Mouse (Mus musculus): ENCODE measurements at regions not wholly inside any gene's neighbourhood (a gene's known extent, or its start where the extent isn't known, plus 50 kb on each side); places are given as distances from the start of the nearest gene placed in this dataset.

DNA sequence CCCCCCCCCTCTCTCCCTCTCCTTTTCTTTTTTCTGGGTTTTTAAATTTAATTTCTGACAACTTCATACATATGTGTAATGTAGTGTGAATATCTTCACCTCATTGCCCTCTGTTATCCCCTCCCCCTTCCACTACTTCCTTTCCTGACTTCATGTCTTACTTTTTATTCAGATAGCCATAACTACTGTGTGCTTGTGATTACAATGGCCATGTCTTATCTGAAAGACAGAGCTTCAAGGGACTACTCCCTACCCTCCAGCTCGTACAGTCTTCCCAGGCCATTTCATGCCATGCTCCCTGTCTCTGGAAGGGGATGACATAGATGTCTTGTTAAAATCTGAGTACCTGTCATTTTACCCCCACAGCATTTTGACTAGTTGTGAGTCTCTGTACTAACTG lies 189.2 kb upstream of the Tank start:
- no peak for TF ChIP-seq CTCF (IDR thresholded peaks at IDR 0.05; ENCODE audit: low read depth, low read length)
- TF ChIP-seq TAL1 (conservative IDR thresholded peaks at IDR 0.05; ENCODE audit: low read depth, low read length) = no peak
- TF ChIP-seq GATA1 (IDR thresholded peaks at IDR 0.05; ENCODE audit: borderline replicate concordance, low read length) = no peak
- TF ChIP-seq GATA2 (IDR thresholded peaks at IDR 0.05; ENCODE audit: borderline replicate concordance, low read depth, low read length) = no peak
- no peak for TF ChIP-seq POLR2AphosphoS5 (IDR thresholded peaks at IDR 0.05; ENCODE audit: insufficient replicate concordance, low read depth, low read length)
